Mouse (Mus musculus): ENCODE data around the gene Lif. TPM values are rescaled to one million over a fixed set of nuclear protein-coding genes. Genes with fewer than 3 reads are reported as not detected.

The Lif gene
- total and polyA plus RNA-seq, 2 experiments, result 0.02 TPM; not detected in 1

DNA sequence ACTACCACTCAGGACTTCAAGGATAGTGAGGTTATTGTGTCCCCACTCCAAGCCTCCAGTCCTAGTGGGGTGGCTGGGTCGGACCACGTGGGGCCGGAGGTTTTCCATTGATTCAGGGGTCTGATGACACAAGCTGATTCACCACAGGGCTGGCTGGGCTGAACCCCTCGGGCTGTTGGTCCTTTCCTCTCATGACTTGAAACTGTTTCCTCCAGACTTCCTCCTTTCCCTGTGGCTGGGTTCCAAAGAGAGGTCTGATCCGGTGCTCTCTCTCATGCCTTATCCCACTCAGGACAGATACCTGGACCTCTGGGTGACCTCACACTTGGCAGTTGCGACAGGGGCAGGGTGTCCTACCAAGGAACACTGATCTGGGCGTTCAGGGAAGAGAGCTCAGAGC lies 17.2 kb upstream of the Lif start:
- Histone ChIP-seq H3K4me1 (ENCODE audit: control insufficient read depth, insufficient read depth, low read length) (no peaks in the 10 kb centered on the region; the same call in 1 of the 2 replicates), H3K36me3 (ENCODE audit: control insufficient read depth, insufficient read depth, low read length) (no peaks in the 10 kb centered on the region), H3K79me2 (ENCODE audit: control insufficient read depth, insufficient read depth, low read length) (no peaks in the 10 kb centered on the region), H3K27me3 (ENCODE audit: control insufficient read depth, insufficient read depth, low read length) (no peaks in the 10 kb centered on the region), H3K4me3 (ENCODE audit: insufficient read depth, low read depth, low read length) (no peak overlapping the region), H3K9ac (ENCODE audit: low read depth, low read length) (no peak overlapping the region), H3K27ac (replicated peaks; ENCODE audit: insufficient read depth, low read depth, low read length) (no peak overlapping the region)
- DNase-seq (ENCODE audit: extremely low read depth, low read depth, low spot score), result no peak
- TF ChIP-seq CTCF (IDR thresholded peaks at IDR 0.05; ENCODE audit: low read depth, low read length), result no peak
- TF ChIP-seq POLR2A (IDR thresholded peaks at IDR 0.05; ENCODE audit: extremely low read depth, insufficient read depth, low read length), result no peak
- 76% methylated on average over 7 of the region's 7 CpGs for WGBS

- Histone ChIP-seq H3K27ac (replicated peaks; ENCODE audit: insufficient read depth, low read depth, low read length) (no peak overlapping the region), H3K79me2 (ENCODE audit: control insufficient read depth, insufficient read depth, low read length) (no peaks in the 10 kb centered on the region), H3K27me3 (ENCODE audit: control insufficient read depth, insufficient read depth, low read length) (no peaks in the 10 kb centered on the region), H3K36me3 (ENCODE audit: control insufficient read depth, insufficient read depth, low read length) (no peaks in the 10 kb centered on the region), H3K9ac (ENCODE audit: low read depth, low read length) (no peak overlapping the region), H3K4me1 (ENCODE audit: control insufficient read depth, insufficient read depth, low read length) (no peaks in the 10 kb centered on the region; the same call in 1 of the 2 replicates), H3K4me3 (ENCODE audit: insufficient read depth, low read depth, low read length) (no peak overlapping the region)
- 57% methylated on average over 4 of the region's 4 CpGs for WGBS
- TF ChIP-seq CTCF (IDR thresholded peaks at IDR 0.05; ENCODE audit: low read depth, low read length) (no peak), POLR2A (IDR thresholded peaks at IDR 0.05; ENCODE audit: extremely low read depth, insufficient read depth, low read length) (no peak)
- no peak for DNase-seq (ENCODE audit: extremely low read depth, low read depth, low spot score)
Observed at GRCm38 (mm10) chr11:4241180-4241579, 16.2 kb upstream of the Lif start.

- WGBS, result 65% methylated on average over 6 of the region's 6 CpGs
- no peak overlapping the region for H3K4me3 ChIP-seq (ENCODE audit: insufficient read depth, low read depth, low read length)
- H3K79me2 ChIP-seq (ENCODE audit: control insufficient read depth, insufficient read depth, low read length), result no peaks in the 10 kb centered on the region
- H3K27me3 ChIP-seq (ENCODE audit: control insufficient read depth, insufficient read depth, low read length), result no peaks in the 10 kb centered on the region
- no peak overlapping the region for H3K9ac ChIP-seq (ENCODE audit: low read depth, low read length)
- DNase-seq (ENCODE audit: extremely low read depth, low read depth, low spot score), result no peak
- no peaks in the 10 kb centered on the region for H3K36me3 ChIP-seq (ENCODE audit: control insufficient read depth, insufficient read depth, low read length)
- no peaks in the 10 kb centered on the region; the same call in 1 of the 2 replicates for H3K4me1 ChIP-seq (ENCODE audit: control insufficient read depth, insufficient read depth, low read length)
- H3K27ac ChIP-seq (replicated peaks; ENCODE audit: insufficient read depth, low read depth, low read length), result no peak overlapping the region
- TF ChIP-seq CTCF (IDR thresholded peaks at IDR 0.05; ENCODE audit: low read depth, low read length), result no peak
- TF ChIP-seq POLR2A (IDR thresholded peaks at IDR 0.05; ENCODE audit: extremely low read depth, insufficient read depth, low read length), result no peak
Observed at GRCm38 (mm10) chr11:4246126-4246525, 11.2 kb upstream of the Lif start.

- Histone ChIP-seq H3K9ac (ENCODE audit: low read depth, low read length) (no peak overlapping the region), H3K36me3 (ENCODE audit: control insufficient read depth, insufficient read depth, low read length) (no peaks in the 10 kb centered on the region), H3K27ac (replicated peaks; ENCODE audit: insufficient read depth, low read depth, low read length) (no peak overlapping the region), H3K27me3 (ENCODE audit: control insufficient read depth, insufficient read depth, low read length) (no peaks in the 10 kb centered on the region), H3K4me3 (ENCODE audit: insufficient read depth, low read depth, low read length) (no peak overlapping the region), H3K4me1 (ENCODE audit: control insufficient read depth, insufficient read depth, low read length) (no peaks in the 10 kb centered on the region; the same call in 1 of the 2 replicates), H3K79me2 (ENCODE audit: control insufficient read depth, insufficient read depth, low read length) (no peaks in the 10 kb centered on the region)
- TF ChIP-seq CTCF (IDR thresholded peaks at IDR 0.05; ENCODE audit: low read depth, low read length), result no peak
- no peak for TF ChIP-seq POLR2A (IDR thresholded peaks at IDR 0.05; ENCODE audit: extremely low read depth, insufficient read depth, low read length)
- WGBS, result 73% methylated on average over 4 of the region's 4 CpGs
- DNase-seq (ENCODE audit: extremely low read depth, low read depth, low spot score), result no peak
Observed at GRCm38 (mm10) chr11:4246623-4247022, 10.7 kb upstream of the Lif start.

- H3K27me3 ChIP-seq (ENCODE audit: control insufficient read depth, insufficient read depth, low read length), result no peaks in the 10 kb centered on the region
- TF ChIP-seq CTCF (IDR thresholded peaks at IDR 0.05; ENCODE audit: low read depth, low read length), result no peak
- TF ChIP-seq POLR2A (IDR thresholded peaks at IDR 0.05; ENCODE audit: extremely low read depth, insufficient read depth, low read length), result no peak
- DNase-seq (ENCODE audit: extremely low read depth, low read depth, low spot score), result no peak
- H3K4me3 ChIP-seq (ENCODE audit: insufficient read depth, low read depth, low read length), result no peak overlapping the region
- no peaks in the 10 kb centered on the region for H3K79me2 ChIP-seq (ENCODE audit: control insufficient read depth, insufficient read depth, low read length)
- H3K36me3 ChIP-seq (ENCODE audit: control insufficient read depth, insufficient read depth, low read length), result no peaks in the 10 kb centered on the region
- no peaks in the 10 kb centered on the region; the same call in 1 of the 2 replicates for H3K4me1 ChIP-seq (ENCODE audit: control insufficient read depth, insufficient read depth, low read length)
- no peak overlapping the region for H3K9ac ChIP-seq (ENCODE audit: low read depth, low read length)
- 89% methylated on average over 14 of the region's 14 CpGs for WGBS
- H3K27ac ChIP-seq (replicated peaks; ENCODE audit: insufficient read depth, low read depth, low read length), result no peak overlapping the region
Observed at GRCm38 (mm10) chr11:4247201-4247959, 10.0 kb upstream of the Lif start.

DNA sequence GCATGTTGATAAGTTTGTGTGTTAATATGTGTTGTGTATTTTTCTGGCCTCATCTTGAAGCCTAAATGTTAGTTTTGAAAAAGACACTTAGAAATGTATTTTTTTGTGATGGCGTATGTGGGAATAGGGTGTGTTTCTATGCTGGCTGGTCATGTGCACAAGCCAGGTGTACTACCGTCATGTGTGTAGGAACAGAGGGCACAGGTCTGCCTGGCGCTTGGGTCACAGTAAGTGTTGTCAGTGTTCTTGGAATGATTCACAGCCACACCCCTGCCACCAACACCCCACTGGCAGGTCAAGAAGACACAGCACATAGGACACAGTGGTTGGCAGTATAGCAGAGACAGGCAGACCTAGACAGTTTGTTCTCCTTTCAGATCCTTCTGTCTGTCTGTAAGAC lies 8.2 kb upstream of the Lif start:
- TF ChIP-seq POLR2A (IDR thresholded peaks at IDR 0.05; ENCODE audit: extremely low read depth, insufficient read depth, low read length), result no peak
- no peak for TF ChIP-seq CTCF (IDR thresholded peaks at IDR 0.05; ENCODE audit: low read depth, low read length)
- DNase-seq (ENCODE audit: extremely low read depth, low read depth, low spot score), result no peak
- Histone ChIP-seq H3K4me3 (ENCODE audit: insufficient read depth, low read depth, low read length) (no peak overlapping the region), H3K27ac (replicated peaks; ENCODE audit: insufficient read depth, low read depth, low read length) (no peak overlapping the region), H3K27me3 (ENCODE audit: control insufficient read depth, insufficient read depth, low read length) (no peaks in the 10 kb centered on the region), H3K9ac (ENCODE audit: low read depth, low read length) (no peak overlapping the region), H3K4me1 (ENCODE audit: control insufficient read depth, insufficient read depth, low read length) (no peaks in the 10 kb centered on the region; the same call in 1 of the 2 replicates), H3K79me2 (ENCODE audit: control insufficient read depth, insufficient read depth, low read length) (no peaks in the 10 kb centered on the region), H3K36me3 (ENCODE audit: control insufficient read depth, insufficient read depth, low read length) (no peaks in the 10 kb centered on the region)
- WGBS, result 87% methylated on average over 3 of the region's 3 CpGs

Measured in liver, adult 2 months (tissue).